Mouse (Mus musculus) lung, embryonic 14.5 days (tissue): Measurements from ENCODE around the gene Pik3c2g. TPM values are rescaled to one million over a fixed set of nuclear protein-coding genes. Genes with fewer than 3 reads are reported as not detected.

ENCODE experiments used
- ATAC-seq: fragments of 200-750 bp; cut with Nextera tagmentation; 2 replicates; pipeline ENCODE4 v1.8.0; 2017; ENCODE audit warnings: mild to moderate bottlenecking, moderate TSS enrichment, moderate library complexity; ENCODE audit not compliant: insufficient read depth
- DNase-seq: peaks from one replicate; pipeline ENCODE4 v3.0.0-alpha.2; 2015
- H3K27ac ChIP-seq: fragments of 300-500 bp; sonication (generic); 2 replicates; pipeline ENCODE4 v1.5.1; 2014; ENCODE audit warnings: low read depth, mild to moderate bottlenecking, moderate library complexity
- H3K27me3 ChIP-seq: fragments of 300-500 bp; sonication (generic); 2 replicates; pipeline ENCODE4 v1.6.1; 2014; ENCODE audit warnings: low read length, control low read depth; ENCODE audit not compliant: insufficient read depth
- H3K36me3 ChIP-seq: fragments of 300-500 bp; sonication (generic); 2 replicates; pipeline ENCODE4 v1.6.1; 2014; ENCODE audit warnings: control low read depth; ENCODE audit not compliant: insufficient read depth
- H3K4me1 ChIP-seq: fragments of 300-500 bp; sonication (generic); 2 replicates; pipeline ENCODE4 v1.6.1; 2014; ENCODE audit warnings: antibody characterized with exemption, control low read depth; ENCODE audit not compliant: insufficient read depth
- H3K4me2 ChIP-seq: fragments of 300-500 bp; sonication (generic); 2 replicates; pipeline ENCODE4 v1.6.1; 2014; ENCODE audit warnings: mild to moderate bottlenecking
- H3K4me3 ChIP-seq: fragments of 300-500 bp; sonication (generic); 2 replicates; pipeline ENCODE4 v1.5.1; 2014; ENCODE audit warnings: low read depth, low read length
- H3K9ac ChIP-seq: fragments of 300-500 bp; sonication (generic); 2 replicates; pipeline ENCODE4 v1.6.1; 2014
- H3K9me3 ChIP-seq: fragments of 300-500 bp; sonication (generic); 2 replicates; pipeline ENCODE4 v1.6.1; 2016; ENCODE audit warnings: low read depth, low read length, control low read depth
- CTCF ChIP-seq: IDR thresholded peaks from 2 replicates; pipeline ENCODE4 v1.5.1; 2016; ENCODE audit warnings: antibody characterized with exemption, low read depth
- WGBS: fragments of 180-500 bp; shearing (Covaris S2); extraction: QIAGEN DNeasy Blood & Tissue Kit; methylation state at CpG from one replicate; pipeline ENCODE4 v1.1.7; 2014; 5-methylcytosine and 5-hydroxymethylcytosine counted together
- polyA plus RNA-seq: library from polyadenylated mRNA; unstranded; fragments of >200 nt; fragmentation: Nextera tagmentation; extraction: Ambion mirVana; gene quantifications from 2 replicates; pipeline ENCODE4 v1.2.1, GENCODE M21; 2014

The Pik3c2g gene
- polyA plus RNA-seq = 1.1 TPM in 2 replicates

DNA sequence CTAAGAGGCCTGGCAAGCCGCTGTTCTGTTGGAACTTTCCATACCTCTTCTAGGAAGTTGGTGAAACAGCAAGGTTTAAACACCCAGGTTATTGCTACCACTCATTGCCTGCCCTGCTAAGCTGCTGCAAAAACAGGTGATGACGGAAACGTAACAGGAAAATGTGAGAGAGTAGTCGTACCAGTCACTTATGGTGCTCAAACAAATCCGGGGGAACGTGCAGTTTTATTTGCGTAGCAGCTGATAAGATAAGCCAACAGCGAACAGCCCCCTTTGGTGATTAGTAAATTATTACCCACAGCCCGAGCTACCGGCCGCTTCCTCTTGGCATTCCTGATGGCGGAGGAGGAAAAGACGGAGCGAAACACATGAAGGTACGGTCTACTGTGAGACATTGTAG is at the start of gene Pik3c2g:
Gene Pik3c2g, plus strand, starts transcription at position 330 of the 400 bp plus-strand sequence.
- Histone ChIP-seq H3K4me2 (peak within 1 kb of the TSS; percentile 48), H3K4me1 (no peaks in the 10 kb centered on the region), H3K27ac (no peak within 1 kb of the TSS), H3K4me3 (0 out of 2 replicates have a peak within 1 kb of the TSS, but pooled peaks have one; percentile 9), H3K9ac (no peak within 1 kb of the TSS), H3K27me3 (peaks cover 2% of the 10 kb centered on the region; the same call in 1 of the 2 replicates), H3K36me3 (no peaks in the 10 kb centered on the region), H3K9me3 (no peaks in the 10 kb centered on the region)
- TF ChIP-seq CTCF = no peak
- ATAC-seq (peak; percentile 76), DNase-seq (peak; percentile 73)
- WGBS = 10% methylated on average over 15 of the region's 15 CpGs

DNA sequence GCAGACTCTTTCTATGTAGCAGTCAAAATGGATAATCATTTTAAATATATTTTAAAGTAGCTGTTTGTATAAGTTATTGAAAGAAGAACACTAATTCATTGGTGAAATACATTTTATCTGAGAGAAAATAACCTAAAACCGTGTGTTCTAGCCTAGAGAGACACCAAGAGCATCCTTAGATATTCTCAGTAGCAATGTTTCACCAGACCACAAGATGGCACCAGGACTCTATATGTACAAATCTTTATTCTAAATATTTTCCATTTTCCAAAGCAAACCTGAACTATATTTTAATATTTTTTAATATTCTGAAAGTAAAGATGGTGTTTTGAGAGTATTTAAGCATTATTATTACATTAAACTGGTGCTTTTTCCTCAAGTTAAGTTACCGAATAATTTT is 48.6 kb upstream of the Pik3c2g start:
- H3K4me2 ChIP-seq = no peak overlapping the region
- H3K9ac ChIP-seq = no peak overlapping the region
- no peaks in the 10 kb centered on the region for H3K27me3 ChIP-seq
- peak; percentile 54 for TF ChIP-seq CTCF
- DNase-seq = peak; percentile 66
- no peaks in the 10 kb centered on the region for H3K9me3 ChIP-seq
- no peaks in the 10 kb centered on the region for H3K4me1 ChIP-seq
- no peaks in the 10 kb centered on the region for H3K36me3 ChIP-seq
- ATAC-seq = no peak
- 51% methylated on average over 2 of the region's 2 CpGs for WGBS
- no peak overlapping the region for H3K4me3 ChIP-seq
- no peak overlapping the region for H3K27ac ChIP-seq

DNA sequence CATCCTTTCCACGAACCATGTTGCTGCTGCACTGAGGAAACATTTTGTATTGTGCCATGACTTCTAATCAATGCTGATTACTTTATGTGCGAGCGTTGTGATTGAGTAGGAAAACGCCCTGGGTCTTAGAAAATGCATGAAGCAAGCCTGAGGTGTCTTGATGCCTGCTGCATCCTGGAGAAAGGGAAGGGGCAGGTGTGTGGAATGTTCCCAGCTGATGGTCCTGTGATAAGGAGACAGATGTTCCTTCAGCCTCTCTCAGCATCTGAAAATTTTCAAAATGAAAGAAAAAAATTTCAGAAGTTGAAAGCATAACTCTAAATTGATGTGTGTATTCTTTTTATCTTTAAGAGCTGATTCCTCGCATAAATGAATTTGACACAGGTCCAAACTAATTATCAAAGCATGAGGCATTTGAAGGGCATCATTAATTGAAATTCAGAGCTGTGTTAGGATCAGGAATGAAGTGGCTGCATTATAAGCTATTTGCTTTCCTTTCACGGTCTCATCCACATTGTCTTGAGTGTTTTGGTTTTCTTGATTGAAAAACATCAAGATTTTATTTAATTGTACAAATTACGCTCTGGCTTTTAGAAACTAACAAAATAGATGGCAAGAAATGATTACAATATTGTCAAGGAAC is 31.4 kb upstream of the Pik3c2g start:
- no peak for ATAC-seq
- H3K27me3 ChIP-seq = no peaks in the 10 kb centered on the region
- no peak overlapping the region for H3K27ac ChIP-seq
- H3K4me2 ChIP-seq = no peak overlapping the region
- no peaks in the 10 kb centered on the region for H3K36me3 ChIP-seq
- H3K9ac ChIP-seq = no peak overlapping the region
- no peak for TF ChIP-seq CTCF
- H3K4me1 ChIP-seq = no peaks in the 10 kb centered on the region
- WGBS = 75% methylated on average over 7 of the region's 7 CpGs
- H3K9me3 ChIP-seq = no peaks in the 10 kb centered on the region
- no peak overlapping the region for H3K4me3 ChIP-seq
- no peak for DNase-seq

DNA sequence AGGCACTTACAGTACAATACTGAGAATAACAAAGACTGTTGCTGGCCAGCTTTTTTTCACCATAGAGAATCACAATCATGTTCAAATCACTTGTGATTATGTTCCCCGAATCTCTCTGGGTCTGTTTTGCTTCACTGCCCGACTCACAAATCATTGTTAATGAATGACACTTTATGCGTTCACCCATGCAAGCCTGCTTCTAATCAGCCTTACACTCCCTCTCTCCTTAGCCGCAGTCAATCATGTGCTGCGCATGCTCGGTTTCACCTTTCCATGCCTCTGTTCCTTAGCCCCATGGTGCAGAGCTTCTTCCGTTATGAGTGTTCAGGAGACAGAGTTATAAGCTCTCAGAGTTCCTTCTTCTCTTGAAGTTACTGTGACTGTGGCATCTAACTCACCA is 17.8 kb upstream of the Pik3c2g start:
- Histone ChIP-seq H3K36me3 (no peaks in the 10 kb centered on the region), H3K27ac (no peak overlapping the region), H3K4me1 (no peaks in the 10 kb centered on the region), H3K4me3 (no peak overlapping the region), H3K9me3 (no peaks in the 10 kb centered on the region), H3K4me2 (no peak overlapping the region), H3K9ac (no peak overlapping the region), H3K27me3 (no peaks in the 10 kb centered on the region)
- 74% methylated on average over 7 of the region's 7 CpGs for WGBS
- DNase-seq = no peak
- no peak for TF ChIP-seq CTCF
- no peak for ATAC-seq

DNA sequence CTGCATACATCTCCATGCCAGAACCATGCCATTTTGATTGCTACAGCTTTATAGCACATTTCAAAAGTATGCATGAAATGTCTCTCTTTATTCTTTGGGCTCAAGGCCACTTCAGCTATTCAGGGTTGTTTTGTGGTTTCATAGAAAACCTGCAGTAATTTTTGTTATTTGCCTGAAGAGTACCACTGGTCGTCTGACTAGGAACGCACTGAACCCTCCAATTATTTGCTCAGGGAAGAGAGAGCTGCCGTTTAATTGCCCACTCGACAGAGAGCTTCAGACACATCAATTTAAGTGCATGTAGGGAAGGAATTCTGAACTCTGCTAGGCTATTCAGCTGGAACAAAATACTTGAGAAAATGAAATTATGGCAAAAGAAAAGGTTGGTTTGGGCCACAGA is 11.2 kb upstream of the Pik3c2g start:
- DNase-seq (no peak), ATAC-seq (no peak)
- no peak for TF ChIP-seq CTCF
- no peaks in the 10 kb centered on the region; the same call in 1 of the 2 replicates for H3K4me1 ChIP-seq
- no peak overlapping the region for H3K4me2 ChIP-seq
- H3K27me3 ChIP-seq = 0 out of 2 replicates have a peak, but pooled peaks cover 3% of the 10 kb centered on the region
- no peak overlapping the region for H3K27ac ChIP-seq
- 58% methylated on average over 4 of the region's 4 CpGs for WGBS
- no peak overlapping the region for H3K9ac ChIP-seq
- no peaks in the 10 kb centered on the region for H3K36me3 ChIP-seq
- H3K9me3 ChIP-seq = no peaks in the 10 kb centered on the region
- H3K4me3 ChIP-seq = no peak overlapping the region

DNA sequence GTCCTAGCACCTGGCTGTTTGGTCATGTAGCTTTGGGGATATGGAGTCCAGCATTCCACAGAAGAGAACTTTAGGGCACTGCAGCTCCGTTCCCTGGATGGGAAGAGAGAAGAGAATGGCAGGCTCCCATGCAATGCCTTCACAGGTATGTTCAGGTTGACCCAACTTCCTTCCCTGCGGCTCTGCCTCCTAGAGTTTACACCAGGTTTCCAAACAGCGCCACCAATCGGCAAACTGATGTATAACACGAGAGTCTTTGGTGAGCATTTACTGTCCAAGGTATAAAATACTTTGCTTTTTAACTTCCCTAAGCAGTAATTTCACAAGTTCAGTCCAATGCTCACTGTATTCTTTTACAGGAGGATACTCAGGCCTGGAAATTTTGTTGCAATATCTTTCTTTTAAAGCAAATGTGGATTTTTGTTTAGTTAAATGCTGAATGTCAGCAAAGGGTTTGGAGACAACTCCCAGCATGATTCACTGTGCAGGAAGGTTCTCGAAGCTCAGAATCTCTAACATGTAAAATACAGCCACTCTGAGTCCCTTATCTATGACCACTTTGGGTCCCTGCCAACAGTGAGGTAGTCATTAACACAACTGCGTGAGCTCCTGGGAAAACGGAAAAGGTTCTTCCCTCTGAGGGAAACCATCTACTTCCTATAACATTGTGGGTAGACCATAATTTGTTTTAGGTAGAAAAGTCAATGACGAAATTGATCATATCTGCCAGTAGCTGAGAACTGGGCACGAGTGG is 10.6 kb upstream of the Pik3c2g start:
- TF ChIP-seq CTCF = peak; percentile 43; the same call in 1 of the 2 replicates
- no peaks in the 10 kb centered on the region for H3K9me3 ChIP-seq
- peak; percentile 59 for DNase-seq
- no peaks in the 10 kb centered on the region; the same call in 1 of the 2 replicates for H3K4me1 ChIP-seq
- H3K9ac ChIP-seq = no peak overlapping the region
- H3K4me2 ChIP-seq = no peak overlapping the region; the same call in 1 of the 2 replicates
- peak; percentile 47; the same call in 1 of the 2 replicates for ATAC-seq
- no peak overlapping the region for H3K4me3 ChIP-seq
- H3K27ac ChIP-seq = no peak overlapping the region
- no peaks in the 10 kb centered on the region for H3K36me3 ChIP-seq
- 48% methylated on average over 10 of the region's 10 CpGs for WGBS
- 0 out of 2 replicates have a peak, but pooled peaks cover 3% of the 10 kb centered on the region for H3K27me3 ChIP-seq
